Mouse (Mus musculus) yolk sac, embryonic 10.5 days (tissue): ENCODE results near the gene Sh2d2a.
"Not testable (repeated sequence)": the region's sequence is repeated elsewhere in the genome, so short reads cannot be mapped to it uniquely, and the experiment has no call there.

Experiments
- DNase-seq: peaks from one replicate; pipeline ENCODE4 v3.0.0-alpha.2; 2017; ENCODE audit warnings: low spot score

Sh2d2a gene

GRCm38 (mm10) chr3:87846650-87847110, at the start of gene Sh2d2a:
TSS of gene Sh2d2a (plus strand) at chr3:87846755.
- no peak for DNase-seq

GRCm38 (mm10) chr3:87801681-87802080, 44.9 kb upstream of the Sh2d2a start:
- DNase-seq = no peak

GRCm38 (mm10) chr3:87804038-87804677, 42.4 kb upstream of the Sh2d2a start:
- no peak for DNase-seq

- DNase-seq = no peak
Observed at GRCm38 (mm10) chr3:87809322-87809962, 37.1 kb upstream of the Sh2d2a start.

- DNase-seq = no peak
Observed at GRCm38 (mm10) chr3:87811297-87811696, 35.3 kb upstream of the Sh2d2a start.

GRCm38 (mm10) chr3:87812413-87812812, 34.1 kb upstream of the Sh2d2a start:
- DNase-seq = no peak

- DNase-seq = no peak
Observed at GRCm38 (mm10) chr3:87812873-87813272, 33.7 kb upstream of the Sh2d2a start.

- DNase-seq = no peak
Observed at GRCm38 (mm10) chr3:87816166-87816565, 30.4 kb upstream of the Sh2d2a start.

- DNase-seq = peak; percentile 68
Observed at GRCm38 (mm10) chr3:87816646-87817093, 29.9 kb upstream of the Sh2d2a start.

- no peak for DNase-seq
Observed at GRCm38 (mm10) chr3:87818226-87818625, 28.3 kb upstream of the Sh2d2a start.

- not testable (repeated sequence) for DNase-seq
Observed at GRCm38 (mm10) chr3:87824206-87824605, 22.3 kb upstream of the Sh2d2a start, which contains the start of gene Pear1. TSS of gene Pear1 (minus strand) at chr3:87824306.

- DNase-seq = no peak
Observed at GRCm38 (mm10) chr3:87828435-87828834, 18.1 kb upstream of the Sh2d2a start.

GRCm38 (mm10) chr3:87829025-87829424, 17.5 kb upstream of the Sh2d2a start:
- no peak for DNase-seq

GRCm38 (mm10) chr3:87832109-87832859, 14.3 kb upstream of the Sh2d2a start:
- no peak for DNase-seq

GRCm38 (mm10) chr3:87833482-87833881, 13.1 kb upstream of the Sh2d2a start:
- DNase-seq = no peak

- peak; percentile 40 for DNase-seq
Observed at GRCm38 (mm10) chr3:87838622-87839021, 7.9 kb upstream of the Sh2d2a start.

- DNase-seq = no peak
Observed at GRCm38 (mm10) chr3:87840858-87841257, 5.7 kb upstream of the Sh2d2a start.

- DNase-seq = no peak
Observed at GRCm38 (mm10) chr3:87844981-87845380, 1.6 kb upstream of the Sh2d2a start.

- no peak for DNase-seq
Observed at GRCm38 (mm10) chr3:87846186-87846585, 369 bp upstream of the Sh2d2a start.

- DNase-seq = no peak
Observed at GRCm38 (mm10) chr3:87847680-87848079, 1.1 kb downstream of the Sh2d2a start.

- DNase-seq = no peak
Observed at GRCm38 (mm10) chr3:87849117-87849516, 2.6 kb downstream of the Sh2d2a start.

GRCm38 (mm10) chr3:87854795-87855568, 8.4 kb downstream of the Sh2d2a start:
- no peak for DNase-seq
